Mouse (Mus musculus): Measurements from ENCODE around the gene Ncam1. TPM values are rescaled to one million over a fixed set of nuclear protein-coding genes. Genes with fewer than 3 reads are reported as not detected.

The Ncam1 gene
- total and polyA plus RNA-seq, 3 experiments = 4.1 to 5.4 (median 4.7) TPM

DNA sequence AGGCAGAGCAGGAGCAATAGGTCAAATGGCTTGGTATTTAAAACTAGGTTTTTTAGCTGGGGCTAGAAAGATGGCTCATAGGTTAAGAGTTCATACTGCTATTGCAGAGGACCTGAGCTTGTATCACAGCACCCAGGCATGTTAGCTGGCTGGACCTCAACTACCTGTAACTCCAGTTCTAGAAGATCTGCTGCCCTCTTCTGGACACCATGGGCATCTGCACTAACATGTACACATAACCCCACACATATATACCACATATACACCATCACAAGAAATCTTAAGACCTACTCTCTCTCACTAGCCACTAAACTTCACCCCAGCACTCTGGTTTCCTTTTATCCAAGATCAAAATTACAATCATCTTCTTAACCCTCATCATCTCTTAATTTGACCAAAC, 131.7 kb downstream of the Ncam1 start:
- Histone ChIP-seq H3K9ac (ENCODE audit: low read depth, low read length) (no peak overlapping the region), H3K4me3 (no peak overlapping the region), H3K27ac (no peak overlapping the region), H3K36me3 (ENCODE audit: control insufficient read depth, insufficient read depth, low read length) (no peaks in the 10 kb centered on the region), H3K27me3 (ENCODE audit: control insufficient read depth, insufficient read depth, low read length) (no peaks in the 10 kb centered on the region), H3K4me1 (ENCODE audit: control insufficient read depth, insufficient read depth, low read length) (no peaks in the 10 kb centered on the region), H3K79me2 (replicated peaks; ENCODE audit: control insufficient read depth, insufficient read depth, low read length) (no peaks in the 10 kb centered on the region)
- DNase-seq = no peak
- intact Hi-C loops (cut with DNase I) = no loop called here
- TF ChIP-seq CTCF (IDR thresholded peaks at IDR 0.05) = no peak
- no peak for TF ChIP-seq POLR2A (IDR thresholded peaks at IDR 0.05; ENCODE audit: insufficient read depth, low read depth, low read length)
- TF ChIP-seq EP300 (IDR thresholded peaks at IDR 0.05; ENCODE audit: insufficient read depth, low read depth, low read length) = no peak

DNA sequence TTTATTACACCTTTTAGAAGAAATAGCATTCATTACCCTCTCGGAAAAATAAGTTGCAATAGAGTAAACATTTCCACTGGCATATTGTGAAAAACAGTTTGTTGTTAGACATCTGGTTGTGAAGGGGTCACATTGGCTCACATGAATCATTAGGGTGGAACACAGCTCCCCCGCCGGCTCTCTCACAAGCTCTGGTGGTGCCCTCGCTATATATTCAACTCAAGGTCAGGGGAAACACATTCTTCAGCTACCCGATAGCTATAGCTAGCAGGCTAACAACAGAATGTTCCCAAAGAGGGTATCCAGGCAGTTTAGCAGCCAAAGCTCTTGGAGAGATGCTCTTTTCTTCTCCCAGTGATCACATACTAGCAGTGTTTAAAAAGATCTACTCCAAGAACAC, 133.4 kb downstream of the Ncam1 start:
- intact Hi-C loops (cut with DNase I) = no loop called here
- Histone ChIP-seq H3K4me1 (ENCODE audit: control insufficient read depth, insufficient read depth, low read length) (no peaks in the 10 kb centered on the region), H3K27ac (no peak overlapping the region), H3K36me3 (ENCODE audit: control insufficient read depth, insufficient read depth, low read length) (no peaks in the 10 kb centered on the region), H3K9ac (ENCODE audit: low read depth, low read length) (no peak overlapping the region), H3K4me3 (no peak overlapping the region), H3K79me2 (replicated peaks; ENCODE audit: control insufficient read depth, insufficient read depth, low read length) (no peaks in the 10 kb centered on the region), H3K27me3 (ENCODE audit: control insufficient read depth, insufficient read depth, low read length) (no peaks in the 10 kb centered on the region)
- WGBS = 58% methylated on average over 5 of the region's 5 CpGs
- TF ChIP-seq POLR2A (IDR thresholded peaks at IDR 0.05; ENCODE audit: insufficient read depth, low read depth, low read length) (no peak), CTCF (IDR thresholded peaks at IDR 0.05) (no peak), EP300 (IDR thresholded peaks at IDR 0.05; ENCODE audit: insufficient read depth, low read depth, low read length) (no peak)
- DNase-seq = no peak

DNA sequence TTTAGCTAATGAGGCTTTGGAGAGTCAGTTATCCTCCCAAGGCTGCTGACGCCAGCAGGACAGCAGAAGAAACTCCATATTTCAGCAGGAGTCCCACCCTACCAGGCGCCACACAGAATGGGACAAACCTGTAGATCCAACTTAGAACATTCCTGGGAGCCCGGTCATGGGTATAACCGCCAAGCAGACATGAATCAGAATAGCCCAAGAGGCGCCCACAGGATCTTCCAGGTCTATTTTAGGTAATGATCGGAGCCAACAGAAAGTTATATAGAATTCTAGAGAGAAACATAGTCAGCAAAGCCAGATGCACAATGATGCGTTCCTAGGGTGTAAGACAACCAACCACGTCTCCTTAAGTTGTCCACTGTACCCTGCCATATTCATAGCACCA, 134.8 kb downstream of the Ncam1 start:
- intact Hi-C loops (cut with DNase I) = no loop called here
- whole genome bisulfite sequencing = 85% methylated on average over 8 of the region's 8 CpGs

DNA sequence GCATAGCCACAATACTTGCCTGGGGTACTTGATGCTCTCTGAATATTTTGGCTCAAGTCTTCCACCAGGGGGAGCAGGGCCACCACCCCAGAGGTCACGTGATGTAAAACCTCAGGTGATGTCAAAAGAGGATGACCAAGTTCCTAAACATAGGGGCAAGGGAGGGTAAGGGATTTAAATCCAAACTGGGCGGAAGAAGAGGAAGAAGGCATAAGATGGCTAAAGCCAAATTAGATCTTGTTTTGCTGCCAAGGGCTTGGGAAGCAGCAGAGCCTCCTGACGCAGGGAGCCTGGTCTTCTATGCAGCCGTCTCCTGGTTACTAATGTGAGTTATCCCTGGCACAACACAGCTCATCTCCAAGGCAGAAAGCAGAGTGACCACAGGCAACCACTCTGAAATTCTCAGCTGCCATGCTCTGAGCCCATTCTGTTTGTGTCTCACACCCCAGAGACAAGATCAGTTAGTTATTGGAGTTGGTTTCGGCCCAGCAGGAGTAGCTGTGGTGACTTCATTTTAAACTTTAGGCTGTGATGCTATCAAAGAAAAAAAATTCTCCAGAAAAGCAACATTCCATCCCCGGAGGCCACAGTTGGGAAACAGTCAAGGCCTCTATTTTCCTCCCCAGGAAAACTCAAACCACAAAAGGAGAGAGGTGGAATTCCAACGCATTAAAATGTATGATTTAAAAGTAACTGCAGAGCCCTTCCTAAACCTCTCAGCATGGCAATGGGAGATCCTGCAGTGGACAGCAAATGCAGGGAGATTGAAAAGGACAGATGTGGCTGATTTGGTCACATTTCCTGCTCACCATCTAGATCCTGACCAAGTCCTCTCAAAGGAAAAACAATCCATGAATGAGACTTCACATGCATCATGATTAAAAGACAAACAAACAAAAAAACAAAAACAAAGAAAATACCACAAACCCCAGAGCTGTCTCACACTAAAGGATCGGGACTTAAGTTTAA, 135.5 kb downstream of the Ncam1 start:
- Histone ChIP-seq H3K27ac (no peak overlapping the region), H3K4me3 (no peak overlapping the region), H3K4me1 (ENCODE audit: control insufficient read depth, insufficient read depth, low read length) (no peaks in the 10 kb centered on the region), H3K27me3 (ENCODE audit: control insufficient read depth, insufficient read depth, low read length) (no peaks in the 10 kb centered on the region), H3K9ac (ENCODE audit: low read depth, low read length) (no peak overlapping the region), H3K79me2 (replicated peaks; ENCODE audit: control insufficient read depth, insufficient read depth, low read length) (no peaks in the 10 kb centered on the region), H3K36me3 (ENCODE audit: control insufficient read depth, insufficient read depth, low read length) (no peaks in the 10 kb centered on the region)
- intact Hi-C loops (cut with DNase I) = no loop called here
- 75% methylated on average over 8 of the region's 8 CpGs for WGBS
- peak; percentile 45 for TF ChIP-seq CTCF (IDR thresholded peaks at IDR 0.05)
- TF ChIP-seq POLR2A (IDR thresholded peaks at IDR 0.05; ENCODE audit: insufficient read depth, low read depth, low read length) = no peak
- no peak for TF ChIP-seq EP300 (IDR thresholded peaks at IDR 0.05; ENCODE audit: insufficient read depth, low read depth, low read length)
- DNase-seq = no peak

More for the DNA sequence above, 134.8 kb downstream of the Ncam1 start:
- DNase-seq = no peak
- H3K9ac ChIP-seq (ENCODE audit: low read depth, low read length) = no peak overlapping the region
- H3K36me3 ChIP-seq (ENCODE audit: control insufficient read depth, insufficient read depth, low read length) = no peaks in the 10 kb centered on the region
- H3K4me3 ChIP-seq = no peak overlapping the region
- H3K4me1 ChIP-seq (ENCODE audit: control insufficient read depth, insufficient read depth, low read length) = no peaks in the 10 kb centered on the region
- H3K27ac ChIP-seq = no peak overlapping the region
- H3K27me3 ChIP-seq (ENCODE audit: control insufficient read depth, insufficient read depth, low read length) = no peaks in the 10 kb centered on the region
- H3K79me2 ChIP-seq (replicated peaks; ENCODE audit: control insufficient read depth, insufficient read depth, low read length) = no peaks in the 10 kb centered on the region
- TF ChIP-seq CTCF (IDR thresholded peaks at IDR 0.05) (no peak), POLR2A (IDR thresholded peaks at IDR 0.05; ENCODE audit: insufficient read depth, low read depth, low read length) (no peak), EP300 (IDR thresholded peaks at IDR 0.05; ENCODE audit: insufficient read depth, low read depth, low read length) (no peak)

DNA sequence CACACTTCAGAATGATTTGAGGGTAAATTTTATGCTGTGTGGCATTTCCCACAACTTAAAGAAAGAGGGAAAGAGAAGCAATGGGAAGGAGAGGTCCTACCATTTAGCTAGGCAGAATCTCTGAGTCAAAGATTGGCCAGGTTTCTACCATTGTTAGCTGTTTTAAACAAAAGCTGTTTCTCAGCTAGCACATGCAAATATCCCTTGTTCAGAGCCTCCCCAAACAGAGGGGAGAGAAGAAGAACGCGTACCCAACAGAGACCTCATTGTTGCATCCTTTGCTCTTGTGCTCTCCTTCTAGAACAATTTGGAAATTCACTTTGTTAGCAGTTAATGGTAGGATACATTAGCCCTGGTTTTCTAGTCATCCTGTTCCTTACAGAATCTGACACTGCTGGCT, 137.2 kb downstream of the Ncam1 start:
- intact Hi-C loops (cut with DNase I) = no loop called here
- no peak overlapping the region for H3K27ac ChIP-seq
- H3K9ac ChIP-seq (ENCODE audit: low read depth, low read length) = no peak overlapping the region
- no peak overlapping the region for H3K4me3 ChIP-seq
- 84% methylated on average over 2 of the region's 2 CpGs for WGBS
- TF ChIP-seq EP300 (IDR thresholded peaks at IDR 0.05; ENCODE audit: insufficient read depth, low read depth, low read length) = no peak
- no peak for TF ChIP-seq POLR2A (IDR thresholded peaks at IDR 0.05; ENCODE audit: insufficient read depth, low read depth, low read length)
- no peak for TF ChIP-seq CTCF (IDR thresholded peaks at IDR 0.05)
- H3K79me2 ChIP-seq (replicated peaks; ENCODE audit: control insufficient read depth, insufficient read depth, low read length) = no peaks in the 10 kb centered on the region
- DNase-seq = no peak
- H3K27me3 ChIP-seq (ENCODE audit: control insufficient read depth, insufficient read depth, low read length) = no peaks in the 10 kb centered on the region
- no peaks in the 10 kb centered on the region for H3K4me1 ChIP-seq (ENCODE audit: control insufficient read depth, insufficient read depth, low read length)
- H3K36me3 ChIP-seq (ENCODE audit: control insufficient read depth, insufficient read depth, low read length) = no peaks in the 10 kb centered on the region

GRCm38 (mm10) chr9:49658381-49658856, 140.3 kb downstream of the Ncam1 start:
- intact Hi-C loops (cut with DNase I) = no loop called here
- H3K9ac ChIP-seq (ENCODE audit: low read depth, low read length) = no peak overlapping the region
- DNase-seq = no peak
- H3K79me2 ChIP-seq (replicated peaks; ENCODE audit: control insufficient read depth, insufficient read depth, low read length) = no peaks in the 10 kb centered on the region
- no peaks in the 10 kb centered on the region for H3K36me3 ChIP-seq (ENCODE audit: control insufficient read depth, insufficient read depth, low read length)
- 76% methylated on average over 4 of the region's 4 CpGs for WGBS
- no peaks in the 10 kb centered on the region for H3K4me1 ChIP-seq (ENCODE audit: control insufficient read depth, insufficient read depth, low read length)
- no peak overlapping the region for H3K27ac ChIP-seq
- TF ChIP-seq POLR2A (IDR thresholded peaks at IDR 0.05; ENCODE audit: insufficient read depth, low read depth, low read length) (no peak), EP300 (IDR thresholded peaks at IDR 0.05; ENCODE audit: insufficient read depth, low read depth, low read length) (no peak)
- no peaks in the 10 kb centered on the region for H3K27me3 ChIP-seq (ENCODE audit: control insufficient read depth, insufficient read depth, low read length)
- H3K4me3 ChIP-seq = no peak overlapping the region

All from heart, adult 2 months (tissue).